Mouse (Mus musculus): ENCODE data around the gene Vamp2.
A peak's percentile ranks its signal among the peaks of the same experiment; 100 is the strongest.

The Vamp2 gene

GRCm38 (mm10) chr11:69114621-69115020, 26.3 kb downstream of the Vamp2 start:
- DNase-seq (ENCODE audit: low read depth, low spot score): no peak

DNA sequence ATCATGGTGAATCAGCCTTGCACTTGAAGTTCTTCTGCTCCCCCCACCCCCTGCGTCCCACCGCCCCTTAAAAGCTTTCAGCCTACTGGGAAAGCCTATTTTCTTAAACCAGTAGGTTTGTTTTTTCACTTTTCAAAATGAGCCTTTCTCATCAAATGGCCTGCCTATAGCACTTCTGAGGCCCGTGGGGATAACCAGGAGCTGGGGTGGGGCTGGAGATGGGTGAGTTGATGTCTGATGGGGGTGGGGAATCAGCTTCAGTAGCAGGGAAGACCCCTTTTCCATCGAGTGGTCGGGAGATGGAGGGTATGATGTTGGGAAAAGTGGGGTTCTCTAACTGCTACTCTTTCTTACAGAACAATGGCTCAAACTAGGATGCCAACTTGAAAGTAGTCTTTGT, 28.6 kb downstream of the Vamp2 start:
- DNase-seq (ENCODE audit: low read depth, low spot score): no peak

GRCm38 (mm10) chr11:69117737-69118695, 29.7 kb downstream of the Vamp2 start:
- no peak for DNase-seq (ENCODE audit: low read depth, low spot score)

DNA sequence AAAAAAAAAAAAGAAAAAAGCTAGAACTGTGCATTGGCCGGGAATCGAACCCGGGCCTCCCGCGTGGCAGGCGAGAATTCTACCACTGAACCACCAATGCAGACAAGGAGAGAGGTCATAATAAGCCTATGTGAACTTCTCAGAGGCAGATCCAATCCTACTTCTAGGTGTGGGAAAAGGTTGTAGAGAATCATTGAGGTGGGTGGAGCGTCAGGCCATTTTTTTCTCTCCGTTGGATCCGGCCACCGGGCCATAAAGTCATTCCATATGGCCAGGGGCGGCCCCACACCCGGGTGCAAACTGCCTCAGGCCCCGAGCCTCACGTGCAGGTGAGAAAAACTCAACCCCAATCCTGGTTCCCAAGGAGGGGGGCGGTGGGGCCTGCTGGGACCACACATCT, 30.5 kb downstream of the Vamp2 start:
- DNase-seq (ENCODE audit: low read depth, low spot score): peak; percentile 88

- DNase-seq (ENCODE audit: low read depth, low spot score): no peak
Measured at GRCm38 (mm10) chr11:69119446-69120155, 31.3 kb downstream of the Vamp2 start.

DNA sequence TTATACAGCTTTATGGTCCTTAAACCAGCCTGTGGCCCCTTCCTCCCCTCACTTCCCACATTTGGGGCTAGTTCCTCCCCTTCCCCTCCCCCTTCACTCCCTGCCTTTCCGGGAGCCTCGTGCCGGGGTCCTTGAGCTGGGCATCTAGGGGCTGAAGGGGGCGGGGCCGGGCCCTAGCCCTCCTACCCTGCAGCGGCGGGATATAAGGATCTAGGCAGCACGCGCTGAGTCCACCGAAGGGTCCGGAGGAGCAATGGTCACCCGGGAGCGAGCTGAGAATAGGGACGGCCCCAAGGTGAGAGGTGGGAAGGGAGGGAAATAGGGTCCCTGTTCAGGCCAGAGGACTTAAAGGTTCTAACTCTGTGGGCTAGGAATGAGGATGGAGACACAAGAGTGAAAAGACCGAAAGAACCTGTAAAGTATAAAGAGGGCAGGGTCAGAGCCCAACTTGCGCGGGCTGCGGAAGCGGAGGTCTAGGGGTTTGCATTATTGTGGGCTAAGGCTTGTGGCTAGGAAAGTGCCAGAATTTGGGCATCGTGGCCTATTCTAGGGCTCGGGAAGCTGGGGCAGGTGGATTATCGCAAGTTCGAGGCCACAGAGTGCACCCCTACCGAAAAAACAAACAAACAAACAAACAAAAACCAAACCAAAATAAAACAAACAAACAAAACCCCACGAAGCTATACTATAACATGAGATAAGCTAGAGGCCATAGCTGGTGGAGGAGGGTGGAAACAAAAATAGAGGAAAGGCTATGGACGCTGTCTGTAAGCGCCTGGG, 32.1 kb downstream of the Vamp2 start, which contains the start of gene Hes7:
TSS of gene Hes7 (plus strand) at position 184 of the 780 bp plus-strand sequence.
- no peak for DNase-seq (ENCODE audit: low read depth, low spot score)

DNA sequence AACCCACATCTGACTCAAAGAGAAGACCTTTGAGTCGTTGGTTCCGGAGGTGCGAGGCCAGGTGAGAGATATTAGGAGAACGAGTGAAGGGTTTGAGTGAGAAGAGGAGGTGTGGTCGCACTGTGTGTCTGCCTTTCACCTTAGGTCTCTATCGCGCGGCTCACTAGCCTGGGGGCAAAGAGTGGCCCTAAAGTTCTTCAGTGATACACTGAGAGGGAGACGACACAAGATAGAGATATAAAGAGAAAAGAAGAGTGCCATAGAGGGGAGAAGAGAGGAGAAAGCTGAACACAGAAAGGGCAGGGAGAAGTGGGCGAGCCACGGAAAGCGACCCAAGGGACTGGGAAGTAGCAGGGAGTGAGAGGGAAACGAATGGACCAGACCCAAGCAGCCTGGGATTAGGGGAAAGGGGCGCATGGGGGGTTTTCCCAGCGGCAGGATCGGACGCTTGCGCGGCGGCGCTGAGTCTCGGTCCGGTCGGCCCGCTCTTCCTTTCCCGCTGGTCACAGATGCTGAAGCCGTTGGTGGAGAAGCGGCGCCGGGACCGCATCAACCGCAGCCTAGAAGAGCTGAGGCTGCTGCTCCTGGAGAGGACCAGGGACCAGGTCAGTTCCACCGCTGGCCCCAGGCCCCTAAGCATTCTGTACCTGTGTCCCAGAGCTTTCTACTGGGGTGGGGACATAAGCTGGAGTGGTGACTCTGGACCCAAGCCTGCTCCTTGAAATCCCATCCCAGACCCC, 32.9 kb downstream of the Vamp2 start:
- DNase-seq (ENCODE audit: low read depth, low spot score): no peak

GRCm38 (mm10) chr11:69121741-69122335, 33.5 kb downstream of the Vamp2 start:
- no peak for DNase-seq (ENCODE audit: low read depth, low spot score)

- peak; percentile 82 for DNase-seq (ENCODE audit: low read depth, low spot score)
Measured at GRCm38 (mm10) chr11:69122336-69122951, 34.2 kb downstream of the Vamp2 start, which contains the start of gene 9130213A22Rik. TSS of gene 9130213A22Rik (minus strand) at chr11:69122589.

DNA sequence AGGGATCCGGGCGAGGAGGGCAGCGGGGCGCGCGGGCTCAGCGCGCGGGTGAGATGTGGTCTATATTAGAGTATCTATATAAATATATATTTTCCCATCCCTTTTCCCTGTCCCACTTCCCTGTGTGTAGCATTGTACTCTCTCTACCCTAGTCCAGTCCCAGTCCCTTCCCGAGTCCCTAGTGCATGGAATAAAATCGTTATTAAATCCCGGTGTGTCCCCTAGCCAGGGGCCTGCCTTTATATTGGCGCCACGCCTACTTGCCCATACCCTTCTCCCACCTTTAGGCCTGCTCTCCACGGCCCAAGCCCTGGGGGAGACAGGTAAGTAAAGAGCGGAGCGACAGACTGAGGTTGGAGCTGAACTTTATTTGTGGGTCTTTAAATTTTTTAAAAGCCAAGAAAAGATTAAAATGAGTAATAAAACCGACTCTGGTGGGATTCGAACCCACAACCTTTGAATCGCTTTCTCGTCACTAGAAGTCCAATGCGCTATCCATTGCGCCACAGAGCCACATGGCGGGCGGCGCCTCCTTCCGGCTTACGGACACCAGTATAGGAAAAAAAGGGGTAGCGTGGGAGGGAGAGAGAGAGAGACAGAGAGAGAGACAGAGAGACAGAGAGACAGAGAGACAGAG, 34.9 kb downstream of the Vamp2 start:
- peak; percentile 88 for DNase-seq (ENCODE audit: low read depth, low spot score)

GRCm38 (mm10) chr11:69123693-69124497, 35.6 kb downstream of the Vamp2 start:
- DNase-seq (ENCODE audit: low read depth, low spot score): peak; percentile 92

- DNase-seq (ENCODE audit: low read depth, low spot score): peak; percentile 77
Measured at GRCm38 (mm10) chr11:69124498-69124847, 36.2 kb downstream of the Vamp2 start.

DNA sequence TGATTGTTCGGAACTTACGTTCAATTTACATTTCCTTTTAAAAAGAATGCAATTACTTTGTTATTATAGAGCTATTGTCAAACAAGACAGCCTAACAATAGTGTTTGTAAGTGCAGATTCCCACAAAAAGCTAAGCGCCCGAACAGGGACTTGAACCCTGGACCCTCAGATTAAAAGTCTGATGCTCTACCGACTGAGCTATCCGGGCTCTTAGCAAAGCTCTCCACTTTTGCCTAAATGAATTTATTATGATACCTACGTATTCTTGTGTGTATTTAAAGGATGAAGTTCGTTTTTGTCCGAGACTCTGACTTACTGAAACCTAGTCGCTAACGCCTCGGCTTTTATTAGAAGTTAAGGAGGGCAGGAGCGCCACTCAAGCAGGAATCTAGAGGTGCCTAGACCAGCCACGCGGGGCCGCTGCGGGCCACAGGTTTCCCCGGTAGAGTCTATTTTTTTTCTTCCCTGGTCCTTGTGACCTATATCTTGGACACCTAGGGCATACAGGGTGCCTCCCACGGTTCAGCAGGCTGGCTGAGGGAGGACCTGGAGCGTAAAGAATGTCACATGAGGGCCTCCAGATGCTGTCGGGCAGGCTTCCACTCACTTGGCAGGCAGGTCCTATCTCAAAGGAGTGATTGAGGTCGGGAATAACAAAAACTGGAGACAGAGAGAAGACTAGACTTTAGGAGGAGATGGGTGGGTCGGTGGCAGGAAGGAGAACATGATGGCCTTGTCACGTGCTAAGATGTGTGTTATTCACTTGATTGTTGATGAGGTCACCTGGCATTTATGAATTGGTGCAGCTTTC, 37.0 kb downstream of the Vamp2 start:
- peak; percentile 94 for DNase-seq (ENCODE audit: low read depth, low spot score)

DNA sequence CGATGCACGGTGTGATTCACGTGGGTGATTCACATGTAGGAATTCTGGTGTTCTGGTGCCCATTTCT, 37.4 kb downstream of the Vamp2 start, which contains the start of gene Aloxe3:
TSS of gene Aloxe3 (plus strand) at position 45 of the 67 bp plus-strand sequence.
- DNase-seq (ENCODE audit: low read depth, low spot score): no peak

DNA sequence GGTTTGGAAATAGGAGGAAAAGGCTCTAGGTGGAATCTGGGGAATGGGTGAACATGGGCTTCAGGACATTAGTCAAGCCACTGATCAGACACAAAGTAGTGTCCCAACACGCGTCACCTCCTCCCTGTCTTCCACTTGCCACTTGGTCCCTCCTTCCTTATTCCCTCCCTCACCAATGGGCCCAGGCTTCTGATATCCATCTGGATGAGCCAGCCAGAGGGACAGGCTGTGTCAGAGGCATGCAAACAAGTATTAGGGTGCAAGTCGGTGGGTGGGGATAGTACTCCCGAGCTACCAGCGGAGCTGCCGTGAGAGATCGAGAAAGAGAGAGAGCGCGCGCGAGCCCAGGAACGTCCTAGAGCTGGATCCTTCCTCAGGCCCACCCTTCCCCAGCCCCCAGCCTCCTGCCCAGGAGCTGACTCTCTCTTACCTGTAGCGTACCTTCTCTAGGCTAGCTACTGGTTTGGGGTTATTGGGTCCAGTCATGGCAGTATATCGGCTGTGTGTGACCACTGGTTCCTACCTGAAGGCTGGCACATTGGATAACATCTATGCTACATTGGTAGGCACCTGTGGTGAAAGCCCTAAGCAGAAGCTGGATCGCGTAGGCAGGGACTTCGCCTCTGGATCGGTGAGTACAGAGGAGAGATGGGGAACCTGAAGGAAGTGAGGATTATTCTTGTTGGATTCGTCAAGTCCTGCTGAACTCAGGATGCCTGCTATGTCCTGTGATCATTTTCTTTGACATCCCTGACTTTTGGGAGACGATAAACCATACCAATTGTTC, 37.8 kb downstream of the Vamp2 start:
- DNase-seq (ENCODE audit: low read depth, low spot score): no peak

- DNase-seq (ENCODE audit: low read depth, low spot score): no peak
Measured at GRCm38 (mm10) chr11:69126706-69127095, 38.4 kb downstream of the Vamp2 start.

DNA sequence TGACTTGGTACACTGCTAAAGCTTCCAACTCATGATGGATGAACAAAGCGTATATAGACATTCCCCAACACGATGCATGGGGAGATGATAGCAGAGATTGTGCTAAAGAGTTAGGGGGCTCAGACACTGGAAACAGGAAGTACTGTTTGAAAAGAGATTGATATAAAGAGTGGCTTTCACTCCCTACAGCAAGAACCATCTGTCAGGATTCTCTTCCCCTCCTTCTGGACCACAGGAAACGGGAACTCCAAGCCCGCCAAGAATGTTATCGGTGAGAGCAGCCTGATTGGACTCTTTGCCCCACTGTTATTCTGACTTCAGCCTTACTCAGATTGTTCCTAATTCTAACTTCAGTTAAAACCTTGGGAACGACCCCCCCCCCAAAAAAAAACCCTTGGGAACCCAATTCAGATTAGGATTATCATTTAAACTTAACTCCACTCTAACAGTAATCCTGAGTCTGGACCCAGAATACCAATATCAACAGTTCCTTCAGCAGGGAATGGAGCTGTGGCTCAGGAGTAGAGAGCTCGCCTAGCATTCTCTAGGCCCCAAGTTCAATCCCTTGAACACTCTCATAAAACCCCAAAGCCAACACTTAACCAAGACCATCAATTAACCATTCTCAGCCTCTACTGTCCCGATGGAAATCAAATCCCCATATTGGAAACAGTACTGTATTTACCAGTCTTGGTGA, 40.3 kb downstream of the Vamp2 start:
- DNase-seq (ENCODE audit: low read depth, low spot score): no peak
